Mouse (Mus musculus): ENCODE measurements around the gene Synj2bp. TPM values are rescaled to one million over a fixed set of nuclear protein-coding genes. Genes with fewer than 3 reads are reported as not detected.
"Not testable (repeated sequence)": the region's sequence is repeated elsewhere in the genome, so short reads cannot be mapped to it uniquely, and the experiment has no call there.

The Synj2bp gene
- 40.5 and 41.2 TPM in 2 replicates for polyA plus RNA-seq (2016; fragmentation: Nextera tagmentation; extraction: Ambion mirVana)

DNA sequence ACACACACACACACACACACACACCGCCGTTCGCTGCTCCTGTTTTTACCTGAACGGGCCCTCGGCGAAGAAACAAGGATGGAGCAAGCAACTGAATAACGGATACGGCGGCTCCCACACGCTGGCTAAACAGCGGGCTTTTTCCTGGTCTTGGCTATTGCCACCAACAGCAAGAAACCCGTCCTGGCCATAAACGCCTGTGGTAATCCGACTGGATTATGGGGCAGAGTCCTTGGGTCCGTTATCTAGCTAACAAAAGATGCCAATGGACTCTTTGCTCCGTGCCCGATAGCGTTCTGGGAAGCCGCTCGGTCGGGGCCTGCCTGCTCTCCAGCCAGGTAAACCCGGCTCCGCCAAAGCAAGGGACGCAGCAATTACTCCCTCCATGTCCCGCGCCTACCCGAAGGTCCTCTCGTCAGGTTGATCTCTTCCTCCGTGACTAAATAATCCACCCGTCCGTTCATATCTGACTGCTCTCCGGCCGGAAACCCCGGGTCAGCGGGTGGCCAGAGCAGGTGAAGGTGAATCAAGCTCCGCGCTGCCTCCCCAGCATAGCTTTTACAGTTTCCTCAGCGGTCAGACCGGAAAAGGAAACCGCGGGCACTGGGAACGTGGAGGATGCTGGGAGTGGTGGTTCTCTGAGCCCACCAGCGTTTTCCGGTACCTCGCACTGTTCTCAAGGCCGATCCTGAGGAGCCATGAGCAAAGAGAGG, at the start of gene Synj2bp, which contains the start of gene Gm20498:
Gene Synj2bp, minus strand, starts transcription at position 596 of the 713 bp plus-strand sequence.
Gene Gm20498, minus strand, starts transcription at position 590 of the 713 bp plus-strand sequence.
- Histone ChIP-seq H3K36me3 (no peaks in the 10 kb centered on the region), H3K27me3 (no peaks in the 10 kb centered on the region), H3K4me2 (replicated peaks) (peak within 1 kb of the TSS; percentile 57), H3K9me3 (no peaks in the 10 kb centered on the region), H3K9ac (peak within 1 kb of the TSS; percentile 60), H3K27ac (peak within 1 kb of the TSS; percentile 67), H3K4me1 (peaks cover 9% of the 10 kb centered on the region), H3K4me3 (peak within 1 kb of the TSS; percentile 85)
- ATAC-seq (ENCODE audit: insufficient number of reproducible peaks, insufficient read depth, low FRiP score, low TSS enrichment): peak; percentile 91
- under 1% methylated on average over 46 of the region's 46 CpGs for WGBS

DNA sequence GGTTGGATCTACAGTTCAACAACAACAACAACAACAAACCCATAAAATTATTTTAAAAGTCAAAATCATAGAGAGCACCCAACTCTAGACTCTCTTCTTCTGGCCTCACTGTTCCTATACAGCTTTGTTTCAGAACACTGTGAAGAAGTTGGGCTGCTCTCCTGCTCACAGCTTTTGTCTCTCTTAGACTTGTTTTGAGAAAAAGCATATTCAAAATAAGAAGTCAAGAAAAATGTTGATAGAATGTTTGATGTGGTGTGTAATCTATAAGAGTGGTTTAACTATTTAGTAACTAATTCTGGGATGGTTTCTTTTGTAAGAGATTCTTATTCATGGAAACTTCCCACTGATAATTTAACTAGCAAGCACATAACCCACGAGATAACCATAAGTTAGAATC, 35.7 kb upstream of the Synj2bp start, which contains the start of gene Adam21:
Gene Adam21, minus strand, starts transcription at position 101 of the 400 bp plus-strand sequence.
- H3K9ac ChIP-seq: no peak within 1 kb of the TSS
- H3K4me3 ChIP-seq: no peak within 1 kb of the TSS
- ATAC-seq (ENCODE audit: insufficient number of reproducible peaks, insufficient read depth, low FRiP score, low TSS enrichment): no peak
- H3K27me3 ChIP-seq: no peaks in the 10 kb centered on the region
- H3K4me1 ChIP-seq: no peaks in the 10 kb centered on the region
- WGBS: 91% methylated on average over 1 of the region's 1 CpGs
- no peak within 1 kb of the TSS for H3K27ac ChIP-seq
- peaks cover 16% of the 10 kb centered on the region; the same call in 1 of the 2 replicates for H3K36me3 ChIP-seq
- no peak within 1 kb of the TSS for H3K4me2 ChIP-seq (replicated peaks)
- no peaks in the 10 kb centered on the region for H3K9me3 ChIP-seq

DNA sequence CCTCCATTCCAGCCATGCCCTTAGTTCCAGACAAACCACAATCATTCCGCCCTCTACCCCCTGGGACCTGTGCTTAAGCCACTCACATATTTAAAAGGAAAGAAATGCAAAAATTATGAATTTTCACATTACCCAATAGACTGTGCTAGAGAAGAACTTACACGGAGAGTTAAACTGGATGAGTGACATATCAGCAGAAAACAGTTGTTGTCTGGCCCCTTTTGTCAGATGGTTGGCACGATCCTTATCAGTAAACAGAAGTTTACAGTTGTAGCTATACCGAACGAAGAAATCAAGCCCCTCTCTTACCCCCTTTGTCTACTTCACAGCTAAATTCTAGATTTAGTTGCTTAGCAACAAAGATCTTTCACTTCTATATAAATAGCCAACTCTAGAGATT, 35.2 kb upstream of the Synj2bp start:
- no peak overlapping the region for H3K4me3 ChIP-seq
- 92% methylated on average over 5 of the region's 5 CpGs for WGBS

DNA sequence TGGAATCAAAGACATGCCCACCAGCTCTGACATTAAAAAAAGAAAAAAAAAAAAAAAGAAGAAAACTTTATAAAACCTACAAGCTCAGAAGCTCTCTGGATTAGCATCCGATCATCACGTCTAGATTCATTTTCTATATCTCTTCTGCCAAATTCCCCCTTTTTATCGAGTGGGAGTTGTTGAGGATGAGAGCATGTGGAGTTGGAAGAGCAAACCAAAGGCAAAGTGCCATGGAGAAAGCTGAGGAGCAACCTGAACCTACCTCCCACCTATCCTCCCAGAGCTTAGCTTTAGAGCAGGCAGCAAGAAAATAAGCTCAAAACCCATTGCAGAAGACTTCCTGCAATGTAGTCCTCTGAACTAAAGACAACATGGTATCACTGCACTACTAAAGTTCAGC, 31.5 kb upstream of the Synj2bp start:
- ATAC-seq (ENCODE audit: insufficient number of reproducible peaks, insufficient read depth, low FRiP score, low TSS enrichment): no peak
- no peaks in the 10 kb centered on the region for H3K9me3 ChIP-seq
- WGBS: 96% methylated on average over 3 of the region's 3 CpGs
- no peak overlapping the region for H3K4me3 ChIP-seq
- no peak overlapping the region for H3K9ac ChIP-seq
- no peaks in the 10 kb centered on the region for H3K27me3 ChIP-seq
- H3K36me3 ChIP-seq: no peaks in the 10 kb centered on the region
- H3K4me1 ChIP-seq: no peaks in the 10 kb centered on the region
- H3K4me2 ChIP-seq (replicated peaks): no peak overlapping the region
- H3K27ac ChIP-seq: no peak overlapping the region

More for the DNA sequence above, 35.2 kb upstream of the Synj2bp start:
- H3K4me1 ChIP-seq: no peaks in the 10 kb centered on the region
- H3K9ac ChIP-seq: no peak overlapping the region
- no peak overlapping the region for H3K27ac ChIP-seq
- H3K36me3 ChIP-seq: peaks cover 13% of the 10 kb centered on the region; the same call in 1 of the 2 replicates
- no peak for ATAC-seq (ENCODE audit: insufficient number of reproducible peaks, insufficient read depth, low FRiP score, low TSS enrichment)
- H3K4me2 ChIP-seq (replicated peaks): no peak overlapping the region
- no peaks in the 10 kb centered on the region for H3K27me3 ChIP-seq
- no peaks in the 10 kb centered on the region for H3K9me3 ChIP-seq

DNA sequence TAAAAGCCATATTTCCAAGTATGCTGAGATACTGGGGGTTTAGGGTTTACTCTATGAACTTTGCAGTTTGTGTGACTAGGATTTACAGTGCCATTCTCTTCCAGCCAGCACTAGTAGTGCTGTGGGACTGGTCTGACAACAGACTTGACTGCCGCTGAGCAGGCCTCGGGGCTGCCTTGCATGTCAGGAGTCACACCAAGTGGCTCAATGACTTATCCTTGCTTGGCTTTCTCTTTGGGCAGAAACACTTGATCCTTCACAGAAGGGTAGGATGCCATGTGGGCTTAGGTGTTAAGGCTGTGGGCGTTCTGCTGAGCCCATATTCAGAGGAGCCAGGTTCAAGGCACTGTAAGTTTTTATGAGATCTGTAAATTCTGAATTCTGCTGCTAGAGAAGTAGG, 16.6 kb upstream of the Synj2bp start:
- Histone ChIP-seq H3K36me3 (no peaks in the 10 kb centered on the region), H3K9ac (no peak overlapping the region)
- WGBS: 88% methylated on average over 3 of the region's 3 CpGs

DNA sequence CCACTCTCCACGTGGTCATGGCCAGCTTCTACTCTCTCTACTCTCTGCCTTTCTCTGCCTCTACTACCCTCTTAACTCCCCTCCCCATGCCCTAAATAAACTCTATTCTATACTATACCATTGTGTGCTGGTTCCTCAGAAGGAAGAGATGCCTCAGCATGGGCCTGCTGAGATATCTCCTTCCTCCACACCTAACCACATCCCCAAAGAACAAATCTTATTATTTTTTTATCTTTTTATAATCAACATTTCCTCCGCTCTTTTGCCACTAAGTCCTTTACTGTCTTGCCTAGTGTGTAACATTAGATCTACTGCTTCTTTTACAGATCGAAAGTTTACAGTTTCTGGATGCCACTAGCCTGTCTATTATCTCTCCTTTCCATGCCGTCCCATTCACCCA, 14.5 kb upstream of the Synj2bp start:
- 67% methylated on average over 4 of the region's 4 CpGs for WGBS

More for the DNA sequence above, 16.6 kb upstream of the Synj2bp start:
- Histone ChIP-seq H3K4me2 (replicated peaks) (no peak overlapping the region), H3K4me1 (no peaks in the 10 kb centered on the region), H3K9me3 (no peaks in the 10 kb centered on the region), H3K4me3 (no peak overlapping the region), H3K27me3 (no peaks in the 10 kb centered on the region), H3K27ac (no peak overlapping the region)
- no peak for ATAC-seq (ENCODE audit: insufficient number of reproducible peaks, insufficient read depth, low FRiP score, low TSS enrichment)

DNA sequence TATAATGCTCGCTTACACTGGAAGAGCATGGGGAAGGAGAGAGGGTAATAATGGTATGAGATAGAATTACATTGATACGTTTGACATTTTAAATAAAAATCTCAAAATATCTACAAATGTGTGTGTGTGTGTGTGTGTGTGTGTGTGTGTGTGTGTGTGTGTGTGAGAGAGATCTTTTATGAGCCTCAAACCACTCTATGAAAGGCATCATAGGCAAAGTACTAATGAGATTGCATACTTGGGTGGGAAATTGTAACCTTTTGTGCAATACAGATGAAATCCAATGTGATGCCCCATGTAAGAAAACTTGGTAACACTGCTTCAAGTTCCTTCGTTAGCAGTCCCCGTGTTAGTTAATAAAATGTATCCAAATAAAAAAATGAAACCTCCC, 313 bp upstream of the Synj2bp start:
- H3K4me2 ChIP-seq (replicated peaks): peak overlapping the region; percentile 57
- no peak for ATAC-seq (ENCODE audit: insufficient number of reproducible peaks, insufficient read depth, low FRiP score, low TSS enrichment)
- 37% methylated on average over 4 of the region's 4 CpGs for WGBS
- H3K9ac ChIP-seq: peak overlapping the region; percentile 60
- peak overlapping the region; percentile 67; the same call in 1 of the 2 replicates for H3K27ac ChIP-seq
- H3K36me3 ChIP-seq: no peaks in the 10 kb centered on the region
- H3K27me3 ChIP-seq: no peaks in the 10 kb centered on the region
- H3K4me3 ChIP-seq: peak overlapping the region; percentile 85
- peaks cover 9% of the 10 kb centered on the region for H3K4me1 ChIP-seq
- H3K9me3 ChIP-seq: no peaks in the 10 kb centered on the region

More for the DNA sequence above, 14.5 kb upstream of the Synj2bp start:
- no peaks in the 10 kb centered on the region for H3K9me3 ChIP-seq
- no peaks in the 10 kb centered on the region for H3K4me1 ChIP-seq
- H3K27me3 ChIP-seq: no peaks in the 10 kb centered on the region
- no peaks in the 10 kb centered on the region for H3K36me3 ChIP-seq
- H3K9ac ChIP-seq: no peak overlapping the region
- no peak for ATAC-seq (ENCODE audit: insufficient number of reproducible peaks, insufficient read depth, low FRiP score, low TSS enrichment)
- no peak overlapping the region for H3K27ac ChIP-seq
- no peak overlapping the region for H3K4me3 ChIP-seq
- no peak overlapping the region for H3K4me2 ChIP-seq (replicated peaks)

DNA sequence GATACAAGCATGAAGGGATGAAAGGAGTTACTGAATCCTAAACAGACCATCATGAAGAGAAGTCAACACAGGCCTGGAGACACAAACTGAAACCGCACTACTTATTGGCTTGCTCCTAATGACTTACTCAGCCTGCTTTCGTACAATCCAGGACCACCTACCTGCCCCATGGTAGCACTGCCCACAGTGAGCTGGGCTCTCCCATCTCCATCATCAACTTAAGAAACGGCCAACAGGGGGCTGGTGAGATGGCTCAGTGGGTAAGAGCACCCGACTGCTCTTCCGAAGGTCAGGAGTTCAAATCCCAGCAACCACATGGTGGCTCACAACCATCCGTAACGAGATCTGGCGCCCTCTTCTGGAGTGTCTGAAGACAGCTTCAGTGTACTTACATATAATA, 2.1 kb downstream of the Synj2bp start:
- not testable (repeated sequence) for H3K9ac ChIP-seq; H3K36me3 ChIP-seq; H3K4me1 ChIP-seq; H3K9me3 ChIP-seq; H3K4me2 ChIP-seq (replicated peaks); ATAC-seq (ENCODE audit: insufficient number of reproducible peaks, insufficient read depth, low FRiP score, low TSS enrichment); H3K4me3 ChIP-seq; H3K27me3 ChIP-seq; H3K27ac ChIP-seq
- 76% methylated on average over 7 of the region's 8 CpGs for WGBS

DNA sequence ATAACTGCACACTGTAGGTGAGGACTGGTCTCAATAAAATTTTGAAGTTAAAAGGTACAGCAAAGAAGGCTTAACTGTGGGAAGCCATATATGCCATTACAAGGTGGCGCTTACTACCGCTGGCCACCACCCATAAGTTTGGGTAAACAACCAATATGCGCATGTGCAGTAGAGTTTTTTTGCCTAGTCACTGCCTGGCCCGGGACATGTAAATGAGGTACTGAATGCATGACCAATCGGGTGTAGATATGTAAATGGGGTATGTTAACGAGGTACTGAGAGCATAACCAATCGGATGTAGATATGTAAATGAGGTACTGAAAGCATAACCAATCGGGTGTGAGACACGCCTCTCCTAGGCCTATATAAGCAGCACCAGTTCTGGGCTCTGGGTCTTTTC, 35.8 kb downstream of the Synj2bp start:
- 98% methylated on average over 9 of the region's 9 CpGs for WGBS
- H3K27me3 ChIP-seq; H3K4me1 ChIP-seq; H3K4me3 ChIP-seq; H3K27ac ChIP-seq; H3K9me3 ChIP-seq; H3K4me2 ChIP-seq (replicated peaks); ATAC-seq (ENCODE audit: insufficient number of reproducible peaks, insufficient read depth, low FRiP score, low TSS enrichment); H3K9ac ChIP-seq: not testable (repeated sequence)
- H3K36me3 ChIP-seq: peaks cover 12% of the 10 kb centered on the region; the same call in 1 of the 2 replicates

DNA sequence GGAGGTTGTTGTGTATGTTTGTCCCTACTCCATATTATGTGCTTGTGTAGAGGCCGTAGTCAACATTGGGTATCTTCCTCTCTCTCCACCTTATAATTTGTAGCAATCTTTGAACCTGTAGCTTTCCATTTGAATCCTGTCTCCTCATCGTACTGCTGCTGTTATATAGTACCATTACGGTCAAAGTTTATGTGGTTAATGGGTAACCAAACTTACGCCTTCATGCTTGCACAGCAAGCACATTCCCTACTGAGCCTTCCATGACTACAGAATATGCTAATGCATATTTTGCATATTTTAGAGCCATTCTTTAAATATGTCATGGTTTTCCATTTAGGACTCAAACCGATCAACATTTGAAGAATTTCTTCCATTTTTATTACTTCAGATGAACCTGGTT, 42.2 kb downstream of the Synj2bp start:
- H3K4me3 ChIP-seq: no peak overlapping the region
- no peak for ATAC-seq (ENCODE audit: insufficient number of reproducible peaks, insufficient read depth, low FRiP score, low TSS enrichment)
- WGBS: 92% methylated on average over 5 of the region's 5 CpGs

DNA sequence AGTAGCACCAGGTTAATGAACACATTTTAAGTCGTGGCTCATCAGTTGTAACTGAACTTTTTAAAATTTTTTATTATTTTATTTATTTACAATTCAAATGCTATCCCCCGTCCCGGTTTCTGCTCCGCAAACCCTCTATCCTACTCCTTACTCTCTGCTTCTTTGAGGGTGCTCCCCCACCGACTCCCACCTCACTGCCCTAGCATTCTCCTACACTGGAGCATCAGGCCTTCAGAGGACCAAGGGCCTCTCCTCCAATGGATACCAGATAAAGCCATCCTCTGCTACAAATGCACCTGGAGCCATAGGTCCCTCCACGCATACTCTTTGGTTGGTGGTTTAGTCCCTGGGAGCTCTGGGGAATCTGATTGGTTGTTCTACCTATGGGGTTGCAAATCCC, 47.4 kb downstream of the Synj2bp start:
- Histone ChIP-seq H3K4me1 (no peaks in the 10 kb centered on the region), H3K27me3 (no peaks in the 10 kb centered on the region), H3K36me3 (no peaks in the 10 kb centered on the region), H3K27ac (peak overlapping the region; percentile 90; the same call in 1 of the 2 replicates), H3K4me3 (peak overlapping the region; percentile 55), H3K4me2 (replicated peaks) (peak overlapping the region; percentile 44), H3K9me3 (no peaks in the 10 kb centered on the region), H3K9ac (no peak overlapping the region)
- ATAC-seq (ENCODE audit: insufficient number of reproducible peaks, insufficient read depth, low FRiP score, low TSS enrichment): no peak
- WGBS: 41% methylated on average over 6 of the region's 6 CpGs

More for the DNA sequence above, 42.2 kb downstream of the Synj2bp start:
- Histone ChIP-seq H3K4me2 (replicated peaks) (no peak overlapping the region), H3K27ac (no peak overlapping the region), H3K36me3 (no peaks in the 10 kb centered on the region), H3K9ac (no peak overlapping the region), H3K9me3 (no peaks in the 10 kb centered on the region), H3K4me1 (no peaks in the 10 kb centered on the region), H3K27me3 (no peaks in the 10 kb centered on the region)

DNA sequence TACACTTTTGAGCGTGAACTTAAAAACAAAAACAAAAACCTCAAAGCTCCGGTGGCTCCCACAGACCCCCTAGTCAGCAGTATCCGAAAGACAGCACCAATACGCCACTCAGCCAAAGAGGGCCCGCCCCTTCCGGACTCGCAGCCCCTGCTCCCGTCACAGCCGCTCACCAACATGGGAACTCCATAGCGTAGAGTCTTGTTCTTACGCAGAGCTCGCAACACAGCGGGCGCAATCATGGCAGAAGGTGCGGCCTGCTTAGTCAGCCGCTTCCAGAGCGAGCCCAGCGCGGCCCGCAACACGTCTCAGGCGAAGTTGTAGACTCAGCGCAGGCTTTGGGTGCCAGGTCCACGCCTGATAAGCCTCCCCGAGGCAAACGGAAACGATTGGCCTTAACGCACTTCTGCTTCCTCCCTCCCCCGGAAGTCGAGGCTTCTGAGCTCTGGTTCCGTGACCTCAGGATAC, 48.0 kb downstream of the Synj2bp start, which contains the start of gene Cox16:
Gene Cox16, minus strand, starts transcription at position 401 of the 465 bp plus-strand sequence.
- Histone ChIP-seq H3K27ac (peak within 1 kb of the TSS; percentile 90), H3K4me2 (replicated peaks) (peak within 1 kb of the TSS; percentile 44), H3K4me1 (no peaks in the 10 kb centered on the region), H3K36me3 (no peaks in the 10 kb centered on the region), H3K9me3 (no peaks in the 10 kb centered on the region), H3K27me3 (no peaks in the 10 kb centered on the region), H3K9ac (peak within 1 kb of the TSS; percentile 54), H3K4me3 (peak within 1 kb of the TSS; percentile 55)
- ATAC-seq (ENCODE audit: insufficient number of reproducible peaks, insufficient read depth, low FRiP score, low TSS enrichment): peak; percentile 98
- under 1% methylated on average over 31 of the region's 31 CpGs for WGBS
